Mouse (Mus musculus): ENCODE measurements at regions not wholly inside any gene's neighbourhood (a gene's known extent, or its start where the extent isn't known, plus 50 kb on each side); places are given as distances from the start of the nearest gene placed in this dataset.

DNA sequence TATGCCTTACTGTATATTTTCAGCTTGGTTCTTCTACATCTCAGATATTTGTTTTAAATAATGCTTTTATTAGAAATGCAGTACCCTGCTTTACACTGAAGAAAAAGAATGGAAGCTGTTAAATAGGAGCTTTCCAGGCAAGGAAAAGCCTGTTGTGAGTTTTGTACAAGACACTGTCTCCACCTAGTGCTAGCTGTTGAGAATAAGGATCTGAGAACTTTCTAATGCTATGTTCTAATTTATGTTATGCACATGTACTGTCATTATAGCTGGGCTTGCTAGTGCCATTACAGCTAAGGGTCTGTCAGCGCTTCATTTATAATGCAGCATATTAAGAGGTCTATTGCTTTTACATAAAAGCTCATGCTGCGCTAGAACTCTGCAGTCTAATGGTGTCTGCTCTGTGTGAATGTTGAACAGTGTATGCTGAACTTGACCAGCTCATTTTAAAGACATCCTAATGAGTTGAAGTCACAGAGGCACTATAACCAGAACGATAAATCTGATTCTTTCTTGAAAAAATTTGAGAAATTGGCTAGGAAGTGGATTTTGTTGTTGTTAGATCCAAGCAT lies 315.4 kb upstream of the Dnajc24 start:
- no peaks in the 10 kb centered on the region for H3K9me3 ChIP-seq
- no peaks in the 10 kb centered on the region for H3K27me3 ChIP-seq (replicated peaks; ENCODE audit: low read depth, poor library complexity, severe bottlenecking)
- no peaks in the 10 kb centered on the region for H3K4me1 ChIP-seq
- no peak overlapping the region for H3K27ac ChIP-seq (replicated peaks)
- no peaks in the 10 kb centered on the region for H3K36me3 ChIP-seq (replicated peaks)
- no peak overlapping the region for H3K4me3 ChIP-seq
- WGBS, result 88% methylated on average over 3 of the region's 3 CpGs
- no peak for DNase-seq (ENCODE audit: low spot score)

DNA sequence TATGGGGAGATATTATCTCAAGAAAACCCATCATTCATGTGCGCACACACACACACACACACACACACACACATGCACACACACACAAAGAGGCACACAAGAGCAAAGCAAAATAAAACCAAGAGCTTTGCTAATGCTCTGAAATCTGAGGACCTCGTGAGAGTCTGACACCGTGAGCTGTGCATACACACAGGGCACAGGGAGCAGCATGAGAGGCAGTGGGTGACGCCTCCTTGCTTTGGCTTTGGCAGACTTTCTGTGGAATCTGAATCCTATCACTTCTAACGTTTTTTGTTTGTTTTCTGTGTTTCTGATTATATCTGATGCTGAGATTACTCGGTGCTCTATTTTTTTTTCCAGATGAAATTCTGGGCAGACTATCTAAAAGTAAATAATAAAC lies 343.4 kb upstream of the Dnajc24 start:
- H3K27ac ChIP-seq (replicated peaks), result no peak overlapping the region
- DNase-seq (ENCODE audit: low spot score), result no peak
- no peaks in the 10 kb centered on the region for H3K9me3 ChIP-seq
- H3K27me3 ChIP-seq (replicated peaks; ENCODE audit: low read depth, poor library complexity, severe bottlenecking), result no peaks in the 10 kb centered on the region
- H3K36me3 ChIP-seq (replicated peaks), result no peaks in the 10 kb centered on the region
- no peak overlapping the region for H3K4me3 ChIP-seq
- WGBS, result 72% methylated on average over 6 of the region's 6 CpGs
- H3K4me1 ChIP-seq, result no peaks in the 10 kb centered on the region

DNA sequence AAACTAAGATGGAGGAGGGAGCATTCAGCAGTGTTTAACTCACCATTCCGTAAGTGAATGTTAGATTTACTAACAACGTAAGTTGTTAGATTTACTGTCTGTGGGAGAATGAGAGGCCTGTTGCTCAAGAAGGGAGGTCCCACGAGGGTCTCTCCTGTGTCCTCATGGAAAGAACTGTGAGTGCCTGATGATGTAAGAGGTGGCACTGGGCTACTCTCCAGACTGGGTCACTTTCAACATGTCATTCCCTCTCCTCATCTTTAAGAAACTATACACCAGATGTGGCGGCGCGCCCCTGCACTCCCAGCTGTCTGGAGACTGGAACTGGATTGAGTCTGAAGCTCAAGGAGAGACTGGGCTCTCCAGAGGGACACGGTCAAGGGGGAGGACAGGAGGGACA lies 343.9 kb upstream of the Dnajc24 start:
- H3K27me3 ChIP-seq (replicated peaks; ENCODE audit: low read depth, poor library complexity, severe bottlenecking), result no peaks in the 10 kb centered on the region
- no peak overlapping the region for H3K4me3 ChIP-seq
- no peak for DNase-seq (ENCODE audit: low spot score)
- WGBS, result 87% methylated on average over 7 of the region's 7 CpGs
- H3K36me3 ChIP-seq (replicated peaks), result no peaks in the 10 kb centered on the region
- H3K27ac ChIP-seq (replicated peaks), result no peak overlapping the region
- no peaks in the 10 kb centered on the region for H3K9me3 ChIP-seq
- no peaks in the 10 kb centered on the region for H3K4me1 ChIP-seq

DNA sequence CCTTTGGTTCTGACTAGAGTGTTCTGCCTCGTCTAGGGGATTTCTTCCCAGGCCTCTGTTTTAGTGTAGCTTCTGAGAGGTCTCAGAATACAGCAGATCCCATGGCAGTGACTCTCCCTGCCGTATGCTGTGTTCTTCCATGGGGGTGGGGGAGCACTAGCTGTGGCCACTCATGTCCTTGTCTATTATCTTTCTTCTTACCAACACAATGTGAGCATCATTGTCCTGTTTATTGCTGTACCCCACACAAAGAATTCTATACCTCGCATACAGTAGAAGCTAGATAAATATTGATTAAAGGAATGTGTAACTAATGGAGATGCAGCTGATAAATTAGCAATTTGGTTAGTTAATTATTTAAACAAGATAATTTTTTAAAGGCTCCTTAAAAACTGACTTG lies 337.5 kb upstream of the Mpped2 start:
- no peaks in the 10 kb centered on the region for H3K27me3 ChIP-seq (replicated peaks; ENCODE audit: low read depth, poor library complexity, severe bottlenecking)
- no peak for DNase-seq (ENCODE audit: low spot score)
- H3K4me1 ChIP-seq, result peaks cover 6% of the 10 kb centered on the region
- no peaks in the 10 kb centered on the region for H3K36me3 ChIP-seq (replicated peaks)
- H3K27ac ChIP-seq (replicated peaks), result no peak overlapping the region
- H3K4me3 ChIP-seq, result no peak overlapping the region
- WGBS, result 76% methylated on average over 3 of the region's 3 CpGs
- H3K9me3 ChIP-seq, result no peaks in the 10 kb centered on the region

DNA sequence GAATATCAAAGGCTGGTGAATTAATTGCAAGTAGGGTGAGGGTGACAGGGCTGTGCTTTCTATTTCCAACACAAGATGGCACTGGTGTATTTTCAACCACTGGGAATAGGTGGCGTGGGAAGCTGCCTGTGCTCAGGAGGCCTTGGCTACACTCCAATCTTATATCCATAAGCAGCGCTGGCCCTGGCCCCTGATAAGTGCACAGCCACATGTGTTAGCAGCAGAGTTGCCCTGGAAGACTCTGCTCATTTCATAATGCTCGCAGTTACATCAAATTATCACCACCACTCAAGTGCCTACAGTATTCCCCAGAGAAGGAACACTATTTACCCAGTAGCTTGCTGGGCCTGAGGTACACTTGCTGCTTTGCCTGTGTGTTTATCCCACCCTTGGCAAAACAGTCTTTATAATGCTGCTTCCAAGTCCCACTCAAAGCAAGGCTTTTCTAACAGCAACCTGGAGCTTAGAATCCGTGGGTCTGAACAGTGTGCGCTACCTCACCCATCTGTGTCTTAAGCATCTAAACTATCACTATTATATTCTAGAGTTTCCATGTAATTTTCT lies 337.0 kb upstream of the Mpped2 start:
- WGBS, result 43% methylated on average over 5 of the region's 5 CpGs
- H3K36me3 ChIP-seq (replicated peaks), result no peaks in the 10 kb centered on the region
- 0 out of 2 replicates have a peak overlapping the region, but pooled peaks have one; percentile 35 for H3K27ac ChIP-seq (replicated peaks)
- no peaks in the 10 kb centered on the region for H3K9me3 ChIP-seq
- peaks cover 6% of the 10 kb centered on the region for H3K4me1 ChIP-seq
- no peak overlapping the region for H3K4me3 ChIP-seq
- no peaks in the 10 kb centered on the region for H3K27me3 ChIP-seq (replicated peaks; ENCODE audit: low read depth, poor library complexity, severe bottlenecking)
- DNase-seq (ENCODE audit: low spot score), result peak; percentile 77

DNA sequence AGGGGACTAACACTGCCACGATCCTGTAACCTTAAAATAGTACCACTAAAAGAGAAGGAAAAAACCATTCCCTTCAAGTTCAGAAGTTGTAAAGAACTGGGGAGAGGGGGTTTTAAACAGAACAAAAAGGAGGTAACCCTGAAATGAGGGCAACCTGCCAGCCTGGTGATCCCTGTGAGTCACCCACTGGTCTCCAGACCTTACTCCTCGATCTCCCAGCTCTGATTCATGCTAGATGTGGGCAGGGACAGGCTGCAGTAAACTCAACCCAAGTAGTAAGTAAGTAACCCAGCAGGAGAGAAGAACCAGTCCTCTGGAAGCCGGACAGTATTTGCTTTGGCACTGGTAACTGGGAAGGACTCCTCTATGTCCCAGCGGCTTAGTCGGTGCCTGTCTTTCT lies 324.4 kb upstream of the Mpped2 start:
- Histone ChIP-seq H3K27me3 (replicated peaks; ENCODE audit: low read depth, poor library complexity, severe bottlenecking) (no peaks in the 10 kb centered on the region), H3K4me1 (no peaks in the 10 kb centered on the region), H3K9me3 (no peaks in the 10 kb centered on the region), H3K27ac (replicated peaks) (no peak overlapping the region), H3K4me3 (no peak overlapping the region), H3K36me3 (replicated peaks) (no peaks in the 10 kb centered on the region)
- 93% methylated on average over 5 of the region's 5 CpGs for WGBS
- no peak for DNase-seq (ENCODE audit: low spot score)

DNA sequence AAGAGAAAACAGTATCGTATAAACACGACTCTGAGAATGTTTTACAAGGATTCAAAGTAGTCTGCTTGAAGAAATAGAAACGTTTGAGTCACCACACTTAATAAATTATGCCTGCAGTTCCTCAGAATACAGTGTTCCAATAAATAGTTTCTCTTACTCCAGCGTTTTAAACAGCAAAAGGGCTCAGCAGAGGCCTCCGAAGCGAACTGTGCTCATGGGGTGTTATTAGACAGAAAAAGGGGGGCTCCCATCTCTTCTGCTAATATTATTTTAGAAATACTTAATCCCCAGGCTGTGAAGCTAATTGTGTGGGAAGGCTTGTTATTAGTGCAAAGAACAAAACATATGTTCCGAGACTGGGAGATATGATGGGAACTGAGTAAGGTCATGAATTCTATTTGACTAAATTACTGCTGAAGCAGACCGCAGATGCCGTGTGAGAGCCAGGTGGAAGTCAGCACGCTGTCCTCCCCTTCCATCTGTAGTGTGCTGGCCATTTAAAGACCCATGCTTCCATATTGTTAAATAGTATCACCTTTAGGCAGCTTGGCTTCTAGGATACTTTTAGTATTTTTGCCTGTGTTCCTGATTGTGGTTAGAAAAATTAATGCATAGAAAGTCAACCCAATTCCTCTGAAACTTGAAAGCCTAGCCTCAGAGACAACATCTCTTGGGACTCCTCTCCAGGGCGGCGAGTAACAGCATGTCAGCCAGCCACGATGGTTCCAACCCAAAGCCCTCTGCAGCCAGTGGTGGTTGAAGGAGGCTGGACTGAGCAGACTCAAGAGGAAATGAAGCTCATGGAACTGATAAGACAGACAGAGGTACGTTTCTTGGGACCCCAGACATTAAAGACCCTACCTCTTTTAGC lies 309.4 kb upstream of the Mpped2 start:
- H3K9me3 ChIP-seq, result no peaks in the 10 kb centered on the region
- H3K4me3 ChIP-seq, result no peak overlapping the region
- 84% methylated on average over 14 of the region's 14 CpGs for WGBS
- H3K27ac ChIP-seq (replicated peaks), result no peak overlapping the region
- H3K27me3 ChIP-seq (replicated peaks; ENCODE audit: low read depth, poor library complexity, severe bottlenecking), result no peaks in the 10 kb centered on the region
- no peaks in the 10 kb centered on the region for H3K4me1 ChIP-seq
- DNase-seq (ENCODE audit: low spot score), result no peak
- no peaks in the 10 kb centered on the region for H3K36me3 ChIP-seq (replicated peaks)

DNA sequence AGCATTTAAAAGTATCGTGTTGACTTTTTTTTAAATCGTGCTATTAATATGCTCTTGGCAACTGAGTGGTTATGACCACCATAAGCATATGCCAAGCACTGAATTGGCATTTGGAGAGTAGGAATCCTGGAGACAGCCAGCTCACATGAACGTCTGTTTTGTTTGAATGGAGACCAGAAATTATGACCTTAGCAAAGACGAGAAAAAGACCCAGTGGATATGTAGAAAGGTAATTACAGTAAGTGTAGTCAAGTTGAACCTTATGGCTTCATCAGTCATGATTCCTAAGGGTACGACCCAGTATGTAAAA lies 308.8 kb upstream of the Mpped2 start:
- H3K9me3 ChIP-seq, result no peaks in the 10 kb centered on the region

DNA sequence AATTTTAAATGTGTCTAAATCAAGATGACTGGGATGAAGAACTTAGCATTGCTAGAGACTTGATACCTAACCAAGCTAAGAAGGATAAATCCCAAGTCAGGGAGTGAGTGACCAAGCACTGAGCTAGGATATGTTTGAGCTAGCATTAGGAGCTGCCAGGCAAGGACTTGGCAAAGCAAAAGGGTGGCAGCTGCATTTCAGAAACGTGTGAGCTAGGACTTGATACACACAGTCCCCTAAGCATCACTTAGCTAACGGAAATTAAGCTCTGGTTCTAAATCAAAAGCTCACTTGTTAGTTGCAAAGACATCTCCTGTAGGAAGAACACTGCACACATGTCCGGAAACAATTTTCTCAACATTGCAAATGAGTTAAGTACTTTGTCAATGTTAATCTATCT lies 308.2 kb upstream of the Mpped2 start:
- DNase-seq (ENCODE audit: low spot score), result no peak
- Histone ChIP-seq H3K9me3 (no peaks in the 10 kb centered on the region), H3K4me3 (no peak overlapping the region), H3K36me3 (replicated peaks) (no peaks in the 10 kb centered on the region), H3K4me1 (no peaks in the 10 kb centered on the region), H3K27me3 (replicated peaks; ENCODE audit: low read depth, poor library complexity, severe bottlenecking) (no peaks in the 10 kb centered on the region), H3K27ac (replicated peaks) (no peak overlapping the region)
- WGBS, result 83% methylated on average over 3 of the region's 3 CpGs

More for the DNA sequence above, 308.8 kb upstream of the Mpped2 start:
- no peak overlapping the region for H3K4me3 ChIP-seq
- WGBS, result 87% methylated on average over 5 of the region's 5 CpGs
- H3K27me3 ChIP-seq (replicated peaks; ENCODE audit: low read depth, poor library complexity, severe bottlenecking), result no peaks in the 10 kb centered on the region
- H3K4me1 ChIP-seq, result no peaks in the 10 kb centered on the region
- H3K27ac ChIP-seq (replicated peaks), result no peak overlapping the region
- H3K36me3 ChIP-seq (replicated peaks), result no peaks in the 10 kb centered on the region
- no peak for DNase-seq (ENCODE audit: low spot score)

DNA sequence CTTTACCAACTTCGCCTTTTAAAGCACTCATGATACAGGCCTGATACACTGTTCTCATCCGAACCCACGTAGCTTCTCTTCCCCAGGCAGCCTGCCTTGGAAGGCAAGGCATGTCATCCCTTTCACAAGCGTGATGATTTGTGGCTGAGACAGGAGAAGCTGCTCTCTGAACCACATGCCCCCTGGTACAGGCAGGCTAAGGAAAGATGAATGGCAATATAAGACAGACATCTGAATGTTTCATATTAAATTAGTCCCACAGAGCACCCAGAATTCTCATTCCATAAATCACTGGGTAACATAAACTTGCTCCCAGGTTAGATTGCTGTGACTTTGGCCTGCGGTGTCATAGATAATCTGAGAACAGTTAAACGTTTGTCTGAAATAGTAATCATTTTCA lies 280.9 kb upstream of the Mpped2 start:
- H3K36me3 ChIP-seq (replicated peaks), result no peaks in the 10 kb centered on the region

DNA sequence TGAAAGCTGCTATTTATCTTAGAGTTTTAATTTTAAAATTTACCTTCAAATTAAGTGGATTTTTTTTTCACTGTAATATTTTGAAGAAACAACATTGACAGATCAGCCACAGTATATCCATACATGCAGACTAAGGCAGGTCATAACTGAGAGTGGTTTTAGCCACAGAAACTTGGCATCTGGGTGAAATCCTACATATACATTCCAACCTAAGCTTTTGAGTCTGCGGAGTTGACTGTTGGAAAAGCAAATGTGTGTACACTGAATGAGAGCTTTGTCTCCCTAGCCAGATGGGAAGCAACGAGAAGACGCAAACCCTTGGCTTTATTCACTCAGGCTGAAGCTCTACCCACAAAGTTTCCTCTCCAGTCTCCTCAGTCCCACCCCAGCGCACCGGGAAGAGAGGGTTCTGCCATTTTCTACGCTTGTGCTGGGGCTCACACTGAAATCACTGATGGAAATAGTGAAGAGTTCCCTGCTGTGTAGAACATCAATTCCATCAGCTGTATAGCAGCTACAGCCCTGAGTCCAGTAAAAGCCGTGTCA lies 277.5 kb upstream of the Mpped2 start:
- no peak for DNase-seq (ENCODE audit: low spot score)
- 52% methylated on average over 7 of the region's 7 CpGs for WGBS
- H3K4me3 ChIP-seq, result no peak overlapping the region

More for the DNA sequence above, 280.9 kb upstream of the Mpped2 start:
- Histone ChIP-seq H3K4me3 (no peak overlapping the region), H3K9me3 (no peaks in the 10 kb centered on the region), H3K27me3 (replicated peaks; ENCODE audit: low read depth, poor library complexity, severe bottlenecking) (no peaks in the 10 kb centered on the region), H3K27ac (replicated peaks) (no peak overlapping the region), H3K4me1 (no peaks in the 10 kb centered on the region)
- DNase-seq (ENCODE audit: low spot score), result no peak
- WGBS, result 85% methylated on average over 6 of the region's 6 CpGs

DNA sequence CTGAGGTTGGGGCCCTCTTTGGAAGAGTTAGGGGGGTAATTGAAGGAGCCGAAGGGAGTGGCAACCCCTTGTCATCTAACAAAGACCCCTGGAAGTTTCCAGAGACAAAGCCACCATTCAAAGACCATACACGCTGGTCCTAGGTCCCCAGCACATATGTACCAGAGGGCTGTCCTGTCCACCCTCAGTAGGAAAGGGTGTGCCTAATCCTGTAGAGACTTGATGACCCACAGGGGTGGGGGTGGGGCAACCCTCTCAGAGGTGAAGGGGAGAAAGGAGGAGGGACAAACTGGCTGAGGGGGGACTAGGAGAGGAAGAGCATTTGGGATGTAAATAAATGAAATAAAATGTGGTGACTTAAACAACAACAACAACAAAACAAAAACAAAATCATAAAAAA lies 274.9 kb upstream of the Mpped2 start:
- WGBS, result 55% methylated on average over 2 of the region's 2 CpGs
- no peaks in the 10 kb centered on the region for H3K27me3 ChIP-seq (replicated peaks; ENCODE audit: low read depth, poor library complexity, severe bottlenecking)
- no peak overlapping the region for H3K27ac ChIP-seq (replicated peaks)
- no peak overlapping the region for H3K4me3 ChIP-seq
- no peaks in the 10 kb centered on the region for H3K9me3 ChIP-seq
- no peak for DNase-seq (ENCODE audit: low spot score)
- no peaks in the 10 kb centered on the region for H3K4me1 ChIP-seq
- H3K36me3 ChIP-seq (replicated peaks), result no peaks in the 10 kb centered on the region

More for the DNA sequence above, 277.5 kb upstream of the Mpped2 start:
- Histone ChIP-seq H3K4me1 (no peaks in the 10 kb centered on the region), H3K9me3 (no peaks in the 10 kb centered on the region), H3K36me3 (replicated peaks) (no peaks in the 10 kb centered on the region), H3K27me3 (replicated peaks; ENCODE audit: low read depth, poor library complexity, severe bottlenecking) (no peaks in the 10 kb centered on the region), H3K27ac (replicated peaks) (no peak overlapping the region)

DNA sequence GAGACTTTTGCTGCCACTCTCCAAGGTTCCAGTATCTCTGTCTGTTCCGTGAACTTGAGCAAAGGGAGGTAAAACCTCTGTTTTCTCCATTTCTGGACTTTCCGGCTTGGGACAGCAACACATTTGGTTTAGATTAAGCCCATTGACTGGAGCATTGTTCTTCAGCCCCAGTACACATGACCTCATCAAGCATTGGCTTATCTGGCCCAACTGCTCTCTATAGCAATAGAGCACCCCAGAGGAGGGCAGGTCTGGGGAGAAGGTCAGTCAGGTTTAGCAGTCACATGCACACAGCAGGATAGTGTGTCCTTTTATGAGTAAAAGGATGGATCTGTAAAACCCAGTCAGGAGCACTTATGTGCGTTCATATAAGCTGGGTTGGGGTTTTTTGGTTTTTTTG lies 268.1 kb upstream of the Mpped2 start:
- Histone ChIP-seq H3K27ac (replicated peaks) (no peak overlapping the region; the same call in 1 of the 2 replicates), H3K4me1 (peaks cover 47% of the 10 kb centered on the region), H3K4me3 (no peak overlapping the region), H3K36me3 (replicated peaks) (no peaks in the 10 kb centered on the region), H3K9me3 (no peaks in the 10 kb centered on the region), H3K27me3 (replicated peaks; ENCODE audit: low read depth, poor library complexity, severe bottlenecking) (no peaks in the 10 kb centered on the region; the same call in 1 of the 2 replicates)
- peak; percentile 46 for DNase-seq (ENCODE audit: low spot score)
- WGBS, result 30% methylated on average over 3 of the region's 3 CpGs
